Mouse (Mus musculus) midbrain, embryonic 14.5 days (tissue): Measurements from ENCODE around the gene Myom3. TPM values are rescaled to one million over a fixed set of nuclear protein-coding genes. Genes with fewer than 3 reads are reported as not detected.

Source experiments
- ATAC-seq: fragments of 200-750 bp; cut with Nextera tagmentation; 2 replicates; pipeline ENCODE4 v1.8.0; 2017; ENCODE audit warnings: moderate number of reproducible peaks, moderate library complexity; ENCODE audit not compliant: low FRiP score, low TSS enrichment
- DNase-seq: peaks from one replicate; pipeline ENCODE4 v3.0.0-alpha.2; 2015
- H3K27ac ChIP-seq: fragments of 300-500 bp; sonication (generic); replicated peaks from 2 replicates; pipeline ENCODE4 v1.5.1; 2014; ENCODE audit warnings: mild to moderate bottlenecking, low read depth, low read length, moderate library complexity
- H3K27me3 ChIP-seq: fragments of 300-500 bp; sonication (generic); 2 replicates; pipeline ENCODE4 v1.6.1; 2014; ENCODE audit warnings: low read length, control low read depth, mixed read lengths; ENCODE audit not compliant: control insufficient read depth, insufficient read depth
- H3K36me3 ChIP-seq: fragments of 300-500 bp; sonication (generic); 2 replicates; pipeline ENCODE4 v1.6.1; 2014; ENCODE audit warnings: low read length, control low read depth; ENCODE audit not compliant: control insufficient read depth, insufficient read depth
- H3K4me1 ChIP-seq: fragments of 300-500 bp; sonication (generic); 2 replicates; pipeline ENCODE4 v1.6.1; 2014; ENCODE audit warnings: mild to moderate bottlenecking, antibody characterized with exemption, low read length, control low read depth; ENCODE audit not compliant: control insufficient read depth, insufficient read depth
- H3K4me2 ChIP-seq: fragments of 300-500 bp; sonication (generic); 2 replicates; pipeline ENCODE4 v1.6.1; 2014; ENCODE audit warnings: mild to moderate bottlenecking, low read length, moderate library complexity
- H3K4me3 ChIP-seq: fragments of 300-500 bp; sonication (generic); replicated peaks from 2 replicates; pipeline ENCODE4 v1.5.1; 2014; ENCODE audit warnings: low read depth, low read length
- H3K9ac ChIP-seq: fragments of 300-500 bp; sonication (generic); replicated peaks from 2 replicates; pipeline ENCODE4 v1.6.1; 2014; ENCODE audit warnings: mild to moderate bottlenecking, low read length, moderate library complexity
- H3K9me3 ChIP-seq: fragments of 300-500 bp; sonication (generic); 2 replicates; pipeline ENCODE4 v1.6.1; 2016; ENCODE audit warnings: low read length, control low read depth, mixed read lengths; ENCODE audit not compliant: control insufficient read depth
- WGBS: fragments of 180-500 bp; shearing (Covaris S2); extraction: QIAGEN DNeasy Blood & Tissue Kit; methylation state at CpG from one replicate; pipeline ENCODE4 v1.1.7; 2014; 5-methylcytosine and 5-hydroxymethylcytosine counted together
- polyA plus RNA-seq: library from polyadenylated mRNA; unstranded; fragments of >200 nt; fragmentation: Nextera tagmentation; extraction: Ambion mirVana; gene quantifications from 2 replicates; pipeline ENCODE4 v1.2.1, GENCODE M21; 2014

The Myom3 gene
- polyA plus RNA-seq, 1 experiment from 2014 or later = 0.13 TPM

DNA sequence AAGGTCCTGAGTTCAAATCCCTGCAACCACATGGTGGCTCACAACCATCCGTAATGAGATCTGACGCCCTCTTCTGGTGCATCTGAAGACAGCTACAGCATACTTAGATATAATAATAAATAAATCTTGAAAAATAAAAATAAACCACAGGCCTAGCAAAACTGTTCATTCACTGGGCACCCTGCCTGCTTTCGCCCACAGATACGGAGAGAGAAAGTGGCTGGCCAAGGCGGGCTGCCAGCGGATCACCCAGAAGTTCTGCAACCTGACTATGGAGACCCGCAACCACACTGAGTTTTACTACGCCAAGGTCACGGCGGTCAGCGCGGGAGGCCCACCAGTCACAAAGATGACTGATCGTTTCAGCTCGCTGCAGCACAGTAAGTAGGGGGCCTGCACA lies 25.6 kb upstream of the Myom3 start:
- Histone ChIP-seq H3K4me3 (no peak overlapping the region), H3K9me3 (no peaks in the 10 kb centered on the region), H3K9ac (no peak overlapping the region), H3K27me3 (no peaks in the 10 kb centered on the region), H3K27ac (no peak overlapping the region), H3K36me3 (no peaks in the 10 kb centered on the region), H3K4me2 (no peak overlapping the region), H3K4me1 (no peaks in the 10 kb centered on the region)
- no peak for DNase-seq
- ATAC-seq = no peak
- WGBS = 95% methylated on average over 14 of the region's 14 CpGs

DNA sequence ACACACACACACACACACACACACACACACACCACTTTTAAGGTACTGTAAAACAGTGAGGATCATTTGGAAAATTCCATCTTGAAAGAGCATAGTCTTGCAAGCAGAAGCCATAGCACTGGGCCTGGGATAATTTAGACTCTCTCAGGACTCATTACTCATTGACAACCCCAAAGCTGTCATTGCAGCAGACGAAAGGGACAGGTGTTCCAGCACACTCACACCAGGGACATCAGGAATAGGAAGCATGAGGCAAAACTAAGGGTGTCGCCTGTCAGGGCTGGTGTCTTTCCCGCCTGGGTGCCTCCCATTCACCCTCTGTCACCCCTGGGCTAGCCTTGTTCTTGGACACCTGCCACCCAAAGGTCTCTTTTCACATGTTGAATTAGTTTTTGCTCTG lies 22.6 kb upstream of the Myom3 start:
- H3K27ac ChIP-seq = no peak overlapping the region
- DNase-seq (no peak), ATAC-seq (no peak)
- 91% methylated on average over 3 of the region's 3 CpGs for WGBS
- H3K4me2 ChIP-seq = no peak overlapping the region
- no peaks in the 10 kb centered on the region for H3K27me3 ChIP-seq
- no peak overlapping the region for H3K9ac ChIP-seq
- H3K9me3 ChIP-seq = no peaks in the 10 kb centered on the region
- no peaks in the 10 kb centered on the region for H3K36me3 ChIP-seq
- H3K4me3 ChIP-seq = no peak overlapping the region
- H3K4me1 ChIP-seq = no peaks in the 10 kb centered on the region

DNA sequence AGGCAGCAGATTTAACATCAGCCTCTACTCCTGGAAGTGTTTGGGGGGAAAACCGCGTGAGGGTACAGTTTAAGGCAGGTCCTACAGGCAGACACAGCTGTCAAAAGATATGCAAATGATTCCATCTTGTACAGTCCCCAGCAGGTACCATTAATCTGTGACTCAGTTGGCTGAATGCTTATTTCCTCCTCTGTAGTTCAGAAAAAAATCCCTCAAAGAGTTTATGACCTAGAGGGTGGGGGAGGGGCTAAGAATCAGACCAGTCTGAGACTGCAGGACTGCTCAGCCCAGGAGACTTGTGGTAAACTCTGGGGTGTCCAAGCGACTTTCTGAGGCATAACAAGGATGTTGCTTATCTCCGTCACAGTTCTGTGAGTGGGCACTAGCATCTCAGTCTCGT lies 21.3 kb upstream of the Myom3 start:
- 64% methylated on average over 5 of the region's 5 CpGs for WGBS
- Histone ChIP-seq H3K9me3 (no peaks in the 10 kb centered on the region), H3K27me3 (no peaks in the 10 kb centered on the region), H3K27ac (no peak overlapping the region), H3K9ac (no peak overlapping the region), H3K4me2 (no peak overlapping the region), H3K36me3 (no peaks in the 10 kb centered on the region), H3K4me3 (no peak overlapping the region), H3K4me1 (no peaks in the 10 kb centered on the region)
- DNase-seq (no peak), ATAC-seq (no peak)

DNA sequence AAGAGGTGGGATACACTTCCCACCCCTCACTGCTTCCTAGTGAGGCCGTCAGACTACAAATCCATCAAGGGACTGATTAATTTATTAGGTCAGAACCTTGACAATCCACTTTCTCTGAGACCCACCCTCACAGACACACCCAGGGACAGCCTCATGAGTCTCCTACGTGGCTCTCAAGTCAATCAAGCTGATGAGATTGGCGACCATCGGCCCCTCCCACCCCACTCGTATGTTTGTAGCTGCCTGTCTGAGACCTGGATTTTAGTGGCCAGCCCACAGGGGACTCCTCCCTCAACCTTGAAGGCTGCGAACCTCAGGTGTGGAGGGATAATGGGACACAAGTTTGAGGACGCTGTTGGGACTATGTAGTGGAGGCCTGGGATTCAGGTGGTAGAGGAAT lies 20.4 kb upstream of the Myom3 start:
- WGBS = 66% methylated on average over 7 of the region's 7 CpGs

DNA sequence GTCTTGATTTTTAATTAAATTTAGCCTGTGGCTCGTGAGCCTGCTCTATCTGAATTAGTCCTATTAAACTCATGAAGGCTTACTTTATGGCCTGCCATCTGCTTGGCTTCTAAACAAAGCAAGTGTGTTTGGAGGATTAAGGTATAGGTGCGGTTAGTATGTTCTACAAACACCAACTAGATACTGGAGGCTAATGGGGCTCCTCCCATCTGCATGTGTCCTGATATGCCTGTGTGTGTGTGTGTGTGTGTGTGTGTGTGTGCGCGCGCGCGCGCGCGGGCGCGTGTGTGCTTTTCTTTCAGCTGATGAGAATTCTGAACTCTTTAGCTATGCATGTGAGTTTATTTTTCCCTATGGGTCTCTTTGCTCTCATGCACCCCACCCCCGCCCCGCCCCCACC lies 19.8 kb upstream of the Myom3 start:
- WGBS = 94% methylated on average over 14 of the region's 14 CpGs
- no peak for ATAC-seq

More for the DNA sequence above, 20.4 kb upstream of the Myom3 start:
- Histone ChIP-seq H3K9me3 (no peaks in the 10 kb centered on the region), H3K9ac (no peak overlapping the region), H3K27ac (no peak overlapping the region), H3K4me2 (no peak overlapping the region), H3K36me3 (no peaks in the 10 kb centered on the region), H3K4me3 (no peak overlapping the region), H3K27me3 (no peaks in the 10 kb centered on the region), H3K4me1 (no peaks in the 10 kb centered on the region)
- ATAC-seq = no peak
- no peak for DNase-seq

DNA sequence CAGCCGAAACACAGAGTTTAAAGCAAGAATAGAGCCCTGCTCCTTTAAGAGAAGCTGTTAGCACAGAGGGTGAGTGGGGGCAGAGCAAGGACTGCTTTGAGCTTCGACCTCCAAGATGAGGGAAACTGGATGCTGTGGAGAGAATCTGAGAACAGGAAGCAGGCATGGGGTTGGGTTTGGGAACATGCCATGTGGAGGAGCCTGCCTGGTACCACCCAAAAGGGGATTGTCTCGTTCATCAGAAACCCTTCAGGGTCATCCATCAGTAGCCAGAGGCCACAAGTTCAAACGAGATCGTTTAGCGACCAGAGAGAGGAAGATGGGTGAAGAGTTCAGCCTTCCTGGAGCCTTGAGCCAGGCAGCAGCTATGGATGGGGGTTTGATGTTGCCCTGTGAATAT lies 16.0 kb upstream of the Myom3 start:
- Histone ChIP-seq H3K4me3 (no peak overlapping the region), H3K27ac (no peak overlapping the region), H3K4me1 (no peaks in the 10 kb centered on the region), H3K4me2 (no peak overlapping the region), H3K27me3 (no peaks in the 10 kb centered on the region), H3K9ac (no peak overlapping the region), H3K36me3 (no peaks in the 10 kb centered on the region), H3K9me3 (no peaks in the 10 kb centered on the region)
- DNase-seq = no peak
- WGBS = 57% methylated on average over 6 of the region's 6 CpGs
- no peak for ATAC-seq

More for the DNA sequence above, 19.8 kb upstream of the Myom3 start:
- Histone ChIP-seq H3K36me3 (no peaks in the 10 kb centered on the region), H3K4me1 (no peaks in the 10 kb centered on the region), H3K27ac (no peak overlapping the region), H3K9ac (no peak overlapping the region), H3K27me3 (no peaks in the 10 kb centered on the region), H3K4me2 (no peak overlapping the region), H3K9me3 (no peaks in the 10 kb centered on the region), H3K4me3 (no peak overlapping the region)
- no peak for DNase-seq

DNA sequence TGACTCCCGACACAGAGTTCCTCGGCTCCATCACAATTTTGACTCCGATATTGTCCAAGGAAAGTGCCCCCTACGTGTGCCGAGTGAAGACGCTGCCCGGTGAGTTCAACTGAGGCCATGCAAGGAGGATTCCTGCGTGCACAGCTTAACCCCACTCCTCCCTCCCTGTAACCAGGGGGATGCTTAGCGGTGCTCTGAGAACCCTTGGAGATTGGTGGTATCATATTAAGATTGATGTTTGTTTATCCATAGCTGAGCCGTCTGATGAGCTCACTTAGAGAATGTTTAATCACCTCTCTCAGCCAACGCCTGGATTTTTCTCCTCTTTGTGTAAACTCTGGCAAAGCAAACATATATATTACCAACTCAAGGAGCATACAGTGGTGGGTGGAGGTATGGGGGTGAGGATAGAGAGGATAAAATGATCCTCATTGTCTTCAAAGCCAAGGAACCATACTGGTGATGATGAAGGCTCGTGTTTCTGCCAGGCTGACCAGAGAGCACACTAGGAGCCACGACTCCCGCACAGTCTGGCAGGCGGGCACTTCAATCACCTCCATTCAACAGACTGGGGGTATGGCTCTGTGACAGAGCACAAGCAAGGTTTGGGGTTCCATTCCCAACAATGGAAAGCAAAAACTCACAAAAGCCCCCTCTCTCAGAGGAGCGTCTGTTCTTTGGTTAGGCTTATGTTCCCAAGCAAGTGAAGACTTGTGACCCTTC lies 14.6 kb upstream of the Myom3 start:
- no peak for ATAC-seq
- no peak overlapping the region for H3K9ac ChIP-seq
- no peaks in the 10 kb centered on the region for H3K27me3 ChIP-seq
- H3K4me3 ChIP-seq = no peak overlapping the region
- no peak overlapping the region for H3K4me2 ChIP-seq
- no peaks in the 10 kb centered on the region for H3K4me1 ChIP-seq
- 69% methylated on average over 16 of the region's 16 CpGs for WGBS
- no peak overlapping the region for H3K27ac ChIP-seq
- DNase-seq = no peak
- H3K36me3 ChIP-seq = no peaks in the 10 kb centered on the region
- H3K9me3 ChIP-seq = no peaks in the 10 kb centered on the region

DNA sequence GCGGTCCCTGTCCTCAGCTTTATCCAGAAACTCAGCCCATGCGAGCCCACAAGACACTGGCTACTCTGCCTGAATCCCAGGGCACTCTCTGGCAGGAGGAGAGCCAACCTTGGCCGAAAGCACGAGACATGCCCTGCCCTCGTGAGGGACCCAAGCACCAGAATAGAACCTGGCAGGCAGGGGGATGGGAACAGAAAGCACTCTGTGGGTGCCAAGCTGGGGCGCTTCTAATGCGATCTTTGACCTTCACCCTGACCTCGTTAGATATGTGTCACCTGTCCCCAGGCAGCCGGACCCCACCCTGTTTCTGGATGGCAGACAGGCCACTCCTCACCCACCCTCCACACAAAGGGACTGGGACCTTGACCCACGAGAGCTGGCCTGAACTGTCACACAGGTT lies 13.9 kb upstream of the Myom3 start:
- ATAC-seq (no peak), DNase-seq (no peak)
- no peak overlapping the region for H3K4me2 ChIP-seq
- no peak overlapping the region for H3K27ac ChIP-seq
- H3K9ac ChIP-seq = no peak overlapping the region
- H3K9me3 ChIP-seq = no peaks in the 10 kb centered on the region
- WGBS = 81% methylated on average over 10 of the region's 10 CpGs
- no peaks in the 10 kb centered on the region for H3K4me1 ChIP-seq
- no peaks in the 10 kb centered on the region for H3K27me3 ChIP-seq
- H3K4me3 ChIP-seq = no peak overlapping the region
- no peaks in the 10 kb centered on the region for H3K36me3 ChIP-seq

DNA sequence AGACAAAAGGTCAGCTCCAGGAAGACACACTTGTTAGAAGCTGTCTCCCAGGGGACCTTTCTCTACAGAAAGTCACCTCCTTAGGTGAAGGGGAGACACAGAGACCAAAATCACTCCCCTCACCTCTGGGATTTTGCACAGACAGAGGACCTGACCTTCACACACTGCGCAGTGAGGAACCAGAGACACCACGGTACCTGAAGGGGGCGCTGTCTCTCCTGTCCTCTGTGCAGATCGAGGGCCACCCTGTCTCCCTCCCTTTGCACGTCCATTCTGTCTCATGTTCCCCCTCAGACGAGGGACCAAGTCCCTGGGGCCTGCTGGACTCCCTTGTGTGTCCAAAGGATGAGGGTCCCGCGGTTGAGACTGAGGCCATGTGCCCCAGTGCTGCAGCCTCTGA lies 8.6 kb upstream of the Myom3 start:
- no peak for ATAC-seq
- H3K4me1 ChIP-seq = no peaks in the 10 kb centered on the region

More for the DNA sequence above, 8.6 kb upstream of the Myom3 start:
- no peak overlapping the region for H3K27ac ChIP-seq
- H3K4me2 ChIP-seq = no peak overlapping the region
- no peaks in the 10 kb centered on the region for H3K36me3 ChIP-seq
- peaks cover 6% of the 10 kb centered on the region; the same call in 1 of the 2 replicates for H3K9me3 ChIP-seq
- 74% methylated on average over 8 of the region's 8 CpGs for WGBS
- no peak overlapping the region for H3K4me3 ChIP-seq
- DNase-seq = no peak
- H3K27me3 ChIP-seq = no peaks in the 10 kb centered on the region
- no peak overlapping the region for H3K9ac ChIP-seq
